Mouse (Mus musculus): ENCODE measurements around the gene Flywch1.

- TF ChIP-seq CTCF (IDR thresholded peaks at IDR 0.05; ENCODE audit: low read depth): no peak
- TF ChIP-seq EP300 (optimal IDR thresholded peaks at IDR 0.05): no peak
These were observed 11.9 kb upstream of the Flywch1 start for GRCm38 (mm10) chr17:23783352-23783751.
